Mouse (Mus musculus) spleen, postnatal 36 days (tissue): ENCODE measurements around the gene Gm21776.
"Not testable (repeated sequence)": the region's sequence is repeated elsewhere in the genome, so short reads cannot be mapped to it uniquely, and the experiment has no call there.

Experiments used
- DNase-seq, 2 experiments: peaks; one replicate each; pipeline ENCODE4 v3.0.0; 2022; ENCODE audit warnings: low spot score in 2 of 2, mixed read lengths in 1 of 2

The Gm21776 gene

GRCm38 (mm10) chrY:76378362-76378761, at the start of gene Gm21776:
Gene Gm21776 (plus strand): TSS chrY:76378662.
- not testable (repeated sequence) for DNase-seq
